Mouse (Mus musculus) heart, adult 2 months (tissue): ENCODE results near the gene Pde4b. TPM values are rescaled to one million over a fixed set of nuclear protein-coding genes. Genes with fewer than 3 reads are reported as not detected.
"Not testable (repeated sequence)": the region's sequence is repeated elsewhere in the genome, so short reads cannot be mapped to it uniquely, and the experiment has no call there.

Experiments used
- DNase-seq, 2 experiments: peaks; one replicate each; pipeline ENCODE4 v3.0.0; 2021
- H3K27ac ChIP-seq: fragments of 200-600 bp; 2 replicates; pipeline ENCODE4 v1.8.1; 2022
- H3K27me3 ChIP-seq: fragments of 200-500 bp; 2 replicates; pipeline ENCODE4 v1.6.1; 2012; ENCODE audit warnings: mild to moderate bottlenecking, low read length, inconsistent platforms, mixed read lengths; ENCODE audit not compliant: control insufficient read depth, insufficient read depth
- H3K36me3 ChIP-seq: fragments of 200-500 bp; 2 replicates; pipeline ENCODE4 v1.6.1; 2012; ENCODE audit warnings: low read length, inconsistent platforms; ENCODE audit not compliant: control insufficient read depth, insufficient read depth
- H3K4me1 ChIP-seq: fragments of 200-500 bp; 2 replicates; pipeline ENCODE4 v1.6.1; 2011; ENCODE audit warnings: low read length; ENCODE audit not compliant: control insufficient read depth, insufficient read depth
- H3K4me3 ChIP-seq: fragments of 200-600 bp; 2 replicates; pipeline ENCODE4 v1.8.1; 2022
- H3K79me2 ChIP-seq: fragments of 200-500 bp; replicated peaks from 2 replicates; pipeline ENCODE4 v1.6.1; 2012; ENCODE audit warnings: mild to moderate bottlenecking, inconsistent platforms, low read length, moderate library complexity, mixed read lengths; ENCODE audit not compliant: control insufficient read depth, insufficient read depth
- H3K9ac ChIP-seq: fragments of 200-500 bp; 2 replicates; pipeline ENCODE4 v1.6.1; 2012; ENCODE audit warnings: low read depth, mild to moderate bottlenecking, control low read depth, inconsistent platforms, low read length, mixed read lengths
- CTCF ChIP-seq: fragments of 200-600 bp; IDR thresholded peaks from 2 replicates; pipeline ENCODE4 v1.8.1; 2022; ENCODE audit warnings: antibody characterized with exemption, mild to moderate bottlenecking, moderate library complexity
- EP300 ChIP-seq: fragments of 200-500 bp; IDR thresholded peaks from 2 replicates; pipeline ENCODE4 v1.6.1; 2011; ENCODE audit warnings: low read depth, low read length, control low read depth; ENCODE audit not compliant: insufficient read depth
- POLR2A ChIP-seq: fragments of 200-500 bp; IDR thresholded peaks from 2 replicates; pipeline ENCODE4 v1.6.1; 2011; ENCODE audit warnings: mild to moderate bottlenecking, low read depth, low read length, control low read depth; ENCODE audit not compliant: insufficient read depth
- WGBS: fragments of 180-500 bp; shearing (Covaris S2); methylation state at CpG from one replicate; pipeline ENCODE4 v1.1.7; 2018; 5-methylcytosine and 5-hydroxymethylcytosine counted together
- intact Hi-C: fragments of 180-260 bp; cut with DNase I; formaldehyde crosslinking; loops from one replicate; pipeline ENCODE4 v1.15.1; 2025
- polyA plus RNA-seq: library from polyadenylated mRNA; depleted of rRNA; stranded (reverse); fragments of >200 nt; gene quantifications from 2 replicates; pipeline ENCODE4 v1.2.3, GENCODE M21; 2012
- total RNA-seq, 2 experiments: library from RNA; stranded (reverse); gene quantifications; 2 replicates each; pipeline ENCODE4 v1.2.3; 2021

The Pde4b gene
- total and polyA plus RNA-seq, 3 experiments, result 16.3 to 29.4 (median 28.2) TPM

DNA sequence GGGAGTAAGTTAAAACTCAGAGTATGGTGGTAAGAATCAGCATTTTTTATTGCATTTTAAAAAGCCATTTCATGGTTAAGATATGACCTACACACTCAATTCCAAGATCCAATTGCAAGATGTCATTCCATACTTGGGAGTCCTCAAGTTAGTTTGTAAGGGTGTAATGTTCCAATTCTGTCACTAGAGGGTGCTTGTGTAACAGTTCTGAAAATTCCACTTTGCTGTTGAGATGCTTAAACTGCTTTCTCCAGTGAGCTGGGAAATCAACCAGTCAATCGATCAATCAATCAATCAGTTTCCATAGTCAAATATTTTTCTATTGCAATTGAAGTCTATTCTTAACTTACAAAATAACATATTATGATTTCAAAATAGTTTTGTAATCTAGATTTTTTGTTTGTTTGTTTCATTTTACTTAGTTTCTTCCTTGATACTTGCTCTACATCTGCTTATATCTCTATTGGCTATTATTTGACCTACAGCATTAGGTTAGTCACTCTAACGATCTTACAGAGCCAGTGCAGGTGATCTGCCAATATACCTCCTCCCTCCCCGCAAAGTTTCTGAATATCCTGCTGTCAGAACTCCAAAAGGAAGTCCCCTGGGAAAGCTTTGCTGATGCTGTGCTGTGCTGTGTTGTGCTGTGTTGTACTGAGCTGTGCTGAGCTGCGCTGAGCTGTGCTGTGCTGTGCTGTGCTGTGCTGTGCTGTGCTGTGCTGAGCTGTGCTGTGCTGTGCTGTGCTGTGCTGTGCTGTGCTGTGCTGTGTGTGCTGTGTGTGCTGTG lies 406.2 kb downstream of the Pde4b start:
- Histone ChIP-seq H3K27me3 (no peaks in the 10 kb centered on the region), H3K4me3 (no peak overlapping the region), H3K79me2 (peaks cover 6% of the 10 kb centered on the region), H3K4me1 (peaks cover 8% of the 10 kb centered on the region), H3K9ac (peak overlapping the region; percentile 16; the same call in 1 of the 2 replicates), H3K27ac (peak overlapping the region; percentile 15; the same call in 1 of the 2 replicates), H3K36me3 (peaks cover 5% of the 10 kb centered on the region)
- TF ChIP-seq EP300 (no peak), CTCF (peak; percentile 95)
- intact Hi-C loops, result loop anchor here (1.0 to 10.0 kb wide), 3 partner anchors 163 to 651 kb away; no protein-coding TSS in a partner anchor
- no peak for DNase-seq
- 28% methylated on average over 4 of the region's 4 CpGs for WGBS

DNA sequence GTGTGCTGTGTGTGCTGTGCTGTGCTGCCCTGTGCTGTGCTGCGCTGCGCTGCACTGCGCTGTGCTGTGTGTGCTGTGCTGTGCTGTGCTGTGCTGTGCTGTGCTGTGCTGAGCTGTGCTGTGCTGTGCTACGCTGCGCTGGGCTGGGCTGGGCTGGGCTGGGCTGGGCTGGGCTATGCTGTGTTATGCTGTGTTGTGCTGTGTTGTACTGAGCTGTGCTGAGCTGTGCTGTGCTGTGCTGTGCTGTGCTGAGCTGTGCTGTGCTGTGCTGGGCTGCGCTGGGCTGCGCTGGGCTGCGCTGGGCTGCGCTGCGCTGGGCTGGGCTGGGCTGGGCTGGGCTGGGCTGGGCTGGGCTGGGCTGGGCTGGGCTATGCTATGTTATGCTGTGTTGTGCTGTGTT lies 406.9 kb downstream of the Pde4b start:
- H3K27me3 ChIP-seq, DNase-seq, H3K9ac ChIP-seq, H3K4me1 ChIP-seq, H3K36me3 ChIP-seq, H3K4me3 ChIP-seq, H3K79me2 ChIP-seq, H3K27ac ChIP-seq: not testable (repeated sequence)
- intact Hi-C loops, result loop anchor here (5.0 to 10.0 kb wide), 2 partner anchors 223 to 651 kb away; no protein-coding TSS in a partner anchor
- WGBS, result 86% methylated on average over 10 of the region's 10 CpGs

DNA sequence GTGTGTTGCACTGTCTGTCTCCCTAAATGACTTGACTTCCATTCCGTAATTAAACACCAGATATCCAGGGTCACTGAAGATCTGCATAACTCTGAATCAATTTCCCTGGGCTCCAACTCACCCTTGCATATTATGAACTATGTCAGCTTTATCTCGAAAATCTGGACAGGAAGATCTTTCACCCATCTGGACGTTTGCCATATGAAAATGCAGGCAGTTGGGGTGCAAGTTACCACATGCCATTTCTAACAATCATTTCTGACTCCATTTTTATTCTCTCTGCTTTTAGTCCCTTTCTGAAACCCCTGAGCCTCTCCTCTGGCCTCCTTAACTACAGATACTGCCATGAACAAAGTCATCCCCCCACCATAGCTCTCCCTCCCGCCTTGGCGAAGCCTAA lies 407.7 kb downstream of the Pde4b start:
- Histone ChIP-seq H3K27me3 (no peaks in the 10 kb centered on the region), H3K79me2 (peaks cover 6% of the 10 kb centered on the region), H3K36me3 (peaks cover 5% of the 10 kb centered on the region), H3K4me1 (peaks cover 8% of the 10 kb centered on the region), H3K27ac (peak overlapping the region; percentile 17), H3K9ac (no peak overlapping the region; the same call in 1 of the 2 replicates), H3K4me3 (no peak overlapping the region)
- WGBS, result 36% methylated on average over 5 of the region's 5 CpGs
- TF ChIP-seq EP300, result no peak
- no peak for TF ChIP-seq POLR2A
- no peak for TF ChIP-seq CTCF
- intact Hi-C loops, result loop anchor here (10.0 kb wide), 1 partner anchor 650 kb away; no protein-coding TSS in a partner anchor
- no peak for DNase-seq

DNA sequence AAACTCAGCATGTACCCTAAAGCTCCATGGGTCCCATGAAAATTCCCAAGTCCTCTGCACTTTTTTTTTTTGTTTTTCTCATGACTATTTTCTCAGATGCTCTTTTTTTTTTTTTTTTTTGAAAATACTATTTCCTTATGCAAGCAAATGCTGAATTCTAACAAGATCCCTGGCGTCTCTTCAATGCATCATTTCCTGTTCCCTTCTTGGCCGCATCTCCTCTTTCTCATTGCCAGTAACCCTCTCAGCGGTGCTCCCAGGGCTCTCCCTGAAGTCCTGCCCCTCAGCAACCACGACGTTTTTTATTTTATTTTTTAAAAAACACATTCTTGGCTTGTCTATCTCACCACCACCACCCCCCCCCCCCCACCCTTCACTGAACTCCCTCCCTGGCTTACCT lies 408.1 kb downstream of the Pde4b start:
- H3K27me3 ChIP-seq, result no peaks in the 10 kb centered on the region
- no peak overlapping the region for H3K4me3 ChIP-seq
- peaks cover 6% of the 10 kb centered on the region for H3K79me2 ChIP-seq
- no peak overlapping the region; the same call in 1 of the 2 replicates for H3K9ac ChIP-seq
- H3K27ac ChIP-seq, result peak overlapping the region; percentile 17
- intact Hi-C loops, result loop anchor here (10.0 kb wide), 1 partner anchor 649 kb away; no protein-coding TSS in a partner anchor
- WGBS, result 11% methylated on average over 5 of the region's 5 CpGs
- H3K36me3 ChIP-seq, result peaks cover 5% of the 10 kb centered on the region
- TF ChIP-seq EP300 (no peak), CTCF (no peak), POLR2A (no peak)
- H3K4me1 ChIP-seq, result peaks cover 8% of the 10 kb centered on the region
- DNase-seq, result peak in 1 of 2 experiments; percentile 55

DNA sequence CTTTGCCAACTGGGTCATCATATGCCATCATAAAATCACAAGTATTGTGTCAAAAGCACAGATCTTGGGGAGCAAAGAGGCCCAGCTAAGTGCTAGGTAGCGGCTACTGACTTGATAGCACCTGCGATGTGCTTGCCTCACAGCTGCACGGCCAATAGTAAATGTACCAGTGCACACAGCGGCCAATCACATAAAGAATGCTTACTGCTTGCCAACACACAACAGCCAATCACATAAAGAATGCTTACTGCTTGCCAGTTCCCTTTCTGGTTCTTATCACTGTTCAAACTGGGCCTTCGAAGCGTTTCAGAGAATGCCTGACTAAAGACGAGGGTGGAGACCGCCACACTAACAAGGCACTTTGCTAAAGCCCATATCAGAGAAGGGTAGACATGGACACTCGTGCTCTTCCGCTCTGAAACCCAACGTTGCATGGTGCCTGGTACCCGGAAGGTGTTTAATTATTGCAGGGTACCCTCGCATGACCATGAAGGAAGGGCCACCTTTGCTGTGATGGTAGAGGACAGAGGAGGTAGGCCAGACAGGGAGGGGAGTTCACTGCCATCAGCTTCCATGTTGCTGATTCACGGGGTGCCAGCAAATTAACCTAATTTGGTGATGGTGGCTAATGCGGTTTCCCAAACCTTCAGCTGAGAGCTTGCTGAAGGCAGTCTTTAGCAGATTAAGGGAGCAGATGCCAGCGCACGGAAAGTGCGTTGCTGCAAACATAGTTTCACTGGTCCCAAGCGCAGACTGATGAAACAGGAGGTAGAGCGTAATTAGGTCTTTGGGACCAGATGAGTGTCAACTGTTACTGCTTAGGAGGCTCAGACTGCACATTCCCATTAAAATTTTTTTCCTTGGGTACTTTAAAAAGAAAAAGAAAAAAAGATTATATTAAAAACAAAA lies 409.2 kb downstream of the Pde4b start:
- Histone ChIP-seq H3K4me1 (peaks cover 8% of the 10 kb centered on the region), H3K27ac (peak overlapping the region; percentile 5), H3K27me3 (no peaks in the 10 kb centered on the region), H3K79me2 (peaks cover 6% of the 10 kb centered on the region), H3K4me3 (no peak overlapping the region), H3K9ac (no peak overlapping the region), H3K36me3 (peaks cover 5% of the 10 kb centered on the region)
- TF ChIP-seq EP300 (no peak), CTCF (no peak), POLR2A (no peak)
- WGBS, result 67% methylated on average over 20 of the region's 20 CpGs
- intact Hi-C loops, result loop anchor here (10.0 kb wide), 1 partner anchor 648 kb away; no protein-coding TSS in a partner anchor
- DNase-seq, result no peak
